Mouse (Mus musculus): Measurements from ENCODE around the gene Fcrl5.

DNA sequence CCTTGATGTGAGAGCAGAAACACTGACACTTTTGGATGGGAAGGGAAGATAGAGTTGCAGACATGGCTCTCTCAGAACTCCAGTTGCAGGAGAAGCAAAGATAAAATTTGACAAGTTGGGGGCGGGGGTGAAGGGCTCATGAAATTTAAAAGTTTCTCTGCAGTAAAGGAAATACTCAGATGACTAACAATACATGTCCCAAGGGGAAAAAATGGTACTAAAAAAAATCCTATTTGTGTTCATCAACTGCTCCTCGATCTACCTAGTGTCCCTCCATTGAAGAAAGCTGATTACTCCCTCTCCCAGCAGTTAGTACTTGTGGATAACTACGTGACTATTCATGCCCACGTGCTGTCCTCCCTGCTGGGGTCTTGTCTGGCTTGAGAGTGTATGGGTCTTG, 36.8 kb upstream of the Fcrl5 start:
- no peak for TF ChIP-seq CTCF (IDR thresholded peaks at IDR 0.05; ENCODE audit: insufficient read depth, low read length)
- no peak for TF ChIP-seq POLR2A (IDR thresholded peaks at IDR 0.05; ENCODE audit: borderline replicate concordance, extremely low read depth, low read depth, low read length)

Measured in lung, adult 2 months (tissue).